9 mouse cellular contexts compared by ENCODE assay signal in the genomic region with DNA sequence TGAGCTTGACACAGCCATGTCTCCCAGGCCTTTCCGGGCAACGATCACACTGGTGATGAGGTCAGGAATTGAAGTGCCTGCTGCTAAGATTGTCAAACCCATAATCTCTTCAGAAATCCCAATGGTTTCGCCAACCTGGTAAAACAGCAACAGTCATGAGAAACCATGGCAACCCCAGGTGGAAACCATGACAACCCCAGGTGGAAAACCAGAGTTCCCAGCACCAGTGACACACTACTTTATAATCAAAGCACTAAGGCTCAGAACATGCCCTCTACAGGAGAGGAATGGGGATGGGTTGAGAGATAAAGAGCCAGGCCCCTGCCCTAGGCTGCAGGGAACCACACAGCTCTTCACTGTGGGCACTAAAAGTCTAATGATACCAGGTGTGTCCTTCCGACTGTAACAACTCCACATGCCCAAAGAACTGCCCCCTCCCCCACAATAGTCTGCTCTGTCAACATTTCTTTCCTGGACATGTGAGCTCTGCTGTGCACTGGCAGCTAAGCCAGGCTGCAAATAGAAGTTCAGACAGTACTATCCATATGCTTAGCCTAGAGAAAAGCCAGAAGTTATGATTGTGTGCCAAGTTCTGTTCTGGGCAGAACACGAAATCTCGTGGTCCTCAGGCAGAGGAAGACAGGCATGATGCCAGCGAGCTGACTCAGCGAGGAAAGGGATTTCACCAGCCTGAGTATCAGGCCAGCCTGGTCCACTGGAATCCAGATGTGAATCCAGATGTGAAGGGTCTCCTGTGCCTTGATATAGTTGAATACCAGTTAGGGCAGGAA. TPM values are rescaled to one million over a fixed set of nuclear protein-coding genes. Genes with fewer than 3 reads are reported as not detected.
DNase-seq lines count a peak whose midpoint lies in the region; ATAC-seq and TF ChIP-seq lines count a peak whose summit lies in the region.
"Had no signal": no experiment of that assay in that cellular context is flagged by ENCODE, and none has a peak within 500 bp of the region (broad histone marks: within the 10 kb centered on the region; RNA-seq: fewer than 3 reads in every experiment).

No protein-coding gene starts in this region.

- no peaks in the 10 kb centered on the region for H3K9me3 ChIP-seq in liver, embryonic 11.5 days (ENCODE audit: control insufficient read depth, low read length)
- H3K9me3 ChIP-seq in forebrain, postnatal 0 days (ENCODE audit: low read length), result no peaks in the 10 kb centered on the region
- H3K9me3 ChIP-seq in midbrain, embryonic 14.5 days (ENCODE audit: control insufficient read depth, low read length), result no peaks in the 10 kb centered on the region
- H3K9me3 ChIP-seq: limb, embryonic 12.5 days had no signal

- H3K27ac ChIP-seq in liver, adult 2 months (replicated peaks; ENCODE audit: insufficient read depth, low read depth, low read length), result no peak overlapping the region
- no peak overlapping the region for H3K27ac ChIP-seq in liver, embryonic 11.5 days (ENCODE audit: low read depth, low read length)
- H3K27ac ChIP-seq in forebrain, postnatal 0 days (ENCODE audit: low read depth, low read length), result peak overlapping the region; percentile 24
- H3K27ac ChIP-seq in midbrain, embryonic 14.5 days (replicated peaks; ENCODE audit: low read depth, low read length), result no peak overlapping the region
- H3K27ac ChIP-seq: limb, embryonic 12.5 days had no signal

- H3K4me3 ChIP-seq in liver, adult 2 months (ENCODE audit: insufficient read depth, low read depth, low read length), result no peak overlapping the region
- H3K4me3 ChIP-seq in liver, embryonic 11.5 days (ENCODE audit: low read depth, low read length), result no peak overlapping the region
- H3K4me3 ChIP-seq in forebrain, postnatal 0 days (ENCODE audit: low read depth, low read length), result no peak overlapping the region
- H3K4me3 ChIP-seq in midbrain, embryonic 14.5 days (replicated peaks; ENCODE audit: low read depth, low read length), result no peak overlapping the region
- H3K4me3 ChIP-seq: limb, embryonic 12.5 days had no signal

- H3K9ac ChIP-seq in liver, adult 2 months (ENCODE audit: low read depth, low read length), result no peak overlapping the region
- H3K9ac ChIP-seq in liver, embryonic 11.5 days (ENCODE audit: low read depth, low read length), result no peak overlapping the region
- H3K9ac ChIP-seq in forebrain, postnatal 0 days, result no peak overlapping the region
- H3K9ac ChIP-seq in midbrain, embryonic 14.5 days (replicated peaks; ENCODE audit: low read length), result no peak overlapping the region
- H3K9ac ChIP-seq: limb, embryonic 12.5 days had no signal

- peak; percentile 20 for DNase-seq in liver, adult 2 months (ENCODE audit: extremely low read depth, low read depth, low spot score)
- no peak for DNase-seq in liver, embryonic 11.5 days (ENCODE audit: low spot score)
- peak; percentile 80 to 85 for DNase-seq in adrenal gland, postnatal 36 days
- DNase-seq in forebrain, postnatal 0 days, result peak; percentile 69
- DNase-seq in layer of hippocampus, adult 8-10 months (ENCODE audit: low spot score in 2 of 2), result peak; percentile 83 to 85
- DNase-seq in lung, postnatal 36 days, result peak; percentile 51
- DNase-seq in embryo, embryonic 10.5 days (ENCODE audit: low spot score), result no peak
- no peak for DNase-seq in midbrain, embryonic 14.5 days

- WGBS in liver, adult 2 months, result 48% methylated on average over 8 of the region's 8 CpGs
- WGBS in liver, embryonic 11.5 days, result 76% methylated on average over 8 of the region's 8 CpGs
- WGBS in forebrain, postnatal 0 days, result 48% methylated on average over 8 of the region's 8 CpGs
- WGBS in midbrain, embryonic 14.5 days, result 81% methylated on average over 8 of the region's 8 CpGs

- no peaks in the 10 kb centered on the region for H3K79me2 ChIP-seq in liver, adult 2 months (ENCODE audit: control insufficient read depth, insufficient read depth, low read length)

- H3K4me1 ChIP-seq in liver, adult 2 months (ENCODE audit: control insufficient read depth, insufficient read depth, low read length), result no peaks in the 10 kb centered on the region
- H3K4me1 ChIP-seq in liver, embryonic 11.5 days (replicated peaks; ENCODE audit: control insufficient read depth, insufficient read depth, low read length), result peaks cover 5% of the 10 kb centered on the region
- peaks cover 11% of the 10 kb centered on the region; the same call in 1 of the 2 replicates for H3K4me1 ChIP-seq in forebrain, postnatal 0 days (ENCODE audit: insufficient read depth)
- H3K4me1 ChIP-seq in midbrain, embryonic 14.5 days (ENCODE audit: control insufficient read depth, insufficient read depth, low read length), result no peaks in the 10 kb centered on the region
- H3K4me1 ChIP-seq: limb, embryonic 12.5 days had no signal

- TF ChIP-seq POLR2A in liver, adult 2 months (IDR thresholded peaks at IDR 0.05; ENCODE audit: extremely low read depth, insufficient read depth, low read length), result no peak

- H3K27me3 ChIP-seq in liver, adult 2 months (ENCODE audit: control insufficient read depth, insufficient read depth, low read length), result no peaks in the 10 kb centered on the region
- H3K27me3 ChIP-seq in liver, embryonic 11.5 days (replicated peaks; ENCODE audit: control insufficient read depth, insufficient read depth, low read length), result no peaks in the 10 kb centered on the region
- H3K27me3 ChIP-seq in forebrain, postnatal 0 days (ENCODE audit: insufficient read depth, low read length), result no peaks in the 10 kb centered on the region
- no peaks in the 10 kb centered on the region for H3K27me3 ChIP-seq in midbrain, embryonic 14.5 days (ENCODE audit: control insufficient read depth, insufficient read depth, low read length)
- H3K27me3 ChIP-seq: limb, embryonic 12.5 days had no signal

- no peak for TF ChIP-seq CTCF in liver, adult 2 months (IDR thresholded peaks at IDR 0.05; ENCODE audit: low read depth, low read length)
- peak; percentile 32 for TF ChIP-seq CTCF in forebrain, postnatal 0 days (IDR thresholded peaks at IDR 0.05; ENCODE audit: low read depth)

- peaks cover under 1% of the 10 kb centered on the region; the same call in 1 of the 2 replicates for H3K36me3 ChIP-seq in liver, adult 2 months (ENCODE audit: control insufficient read depth, insufficient read depth, low read length)
- no peaks in the 10 kb centered on the region for H3K36me3 ChIP-seq in liver, embryonic 11.5 days (ENCODE audit: control insufficient read depth, insufficient read depth, low read length)
- H3K36me3 ChIP-seq in forebrain, postnatal 0 days (ENCODE audit: insufficient read depth), result no peaks in the 10 kb centered on the region; the same call in 1 of the 2 replicates
- no peaks in the 10 kb centered on the region for H3K36me3 ChIP-seq in midbrain, embryonic 14.5 days (ENCODE audit: control insufficient read depth, insufficient read depth, low read length)
- H3K36me3 ChIP-seq: limb, embryonic 12.5 days had no signal

- ATAC-seq in liver, embryonic 11.5 days (replicated peaks; ENCODE audit: low FRiP score), result no peak
- ATAC-seq in forebrain, postnatal 0 days, result peak; percentile 89
- no peak for ATAC-seq in midbrain, embryonic 14.5 days (ENCODE audit: low FRiP score, low TSS enrichment)

- no peak overlapping the region for H3K4me2 ChIP-seq in liver, embryonic 11.5 days
- no peak overlapping the region for H3K4me2 ChIP-seq in forebrain, postnatal 0 days (ENCODE audit: low read depth)
- no peak overlapping the region for H3K4me2 ChIP-seq in midbrain, embryonic 14.5 days (ENCODE audit: low read length)
- H3K4me2 ChIP-seq: limb, embryonic 12.5 days had no signal

RNA-seq across cellular contexts. Expression of gene Slc24a1, which starts 25.0 kb away (rescaled TPM):
- not detected in 2 replicates for total RNA-seq in liver, adult 2 months (2014; rRNA removed)
- polyA plus RNA-seq in liver, adult 2 months (2012; rRNA removed), result not detected in 2 replicates
- 0.04 and 0.12 TPM in 2 replicates for polyA plus RNA-seq in liver, embryonic 11.5 days (2014; fragmentation: Nextera tagmentation; extraction: Ambion mirVana)
- total RNA-seq in adrenal gland, postnatal 36 days (2021), result not detected
- 0.08 and 0.24 TPM in 2 replicates for total RNA-seq in forebrain, postnatal 0 days (2014; rRNA removed)
- polyA plus RNA-seq in forebrain, postnatal 0 days (2015; fragmentation: Nextera tagmentation; extraction: Ambion mirVana), result 0.15 and 0.34 TPM in 2 replicates
- under 1 TPM; 0.08 to 0.30 (median 0.15) TPM for total RNA-seq in layer of hippocampus, adult 8-10 months (2022)
- polyA plus RNA-seq in midbrain, embryonic 14.5 days (2014; fragmentation: Nextera tagmentation; extraction: Ambion mirVana), result 0.09 TPM in 1 of 2 replicates, not detected in the other

RNA-seq across cellular contexts. Expression of gene Ints14, which starts 34.3 kb away (rescaled TPM):
- 5.4 and 6.7 TPM in 2 replicates for total RNA-seq in liver, adult 2 months (2014; rRNA removed)
- polyA plus RNA-seq in liver, adult 2 months (2012; rRNA removed), result 4.7 and 5.7 TPM in 2 replicates
- 58.4 and 69.8 TPM in 2 replicates for polyA plus RNA-seq in liver, embryonic 11.5 days (2014; fragmentation: Nextera tagmentation; extraction: Ambion mirVana)
- total RNA-seq in adrenal gland, postnatal 36 days (2021), result 10 to 100 TPM; 24.9 to 30.3 TPM
- total RNA-seq in forebrain, postnatal 0 days (2014; rRNA removed), result 33.9 and 37.5 TPM in 2 replicates
- polyA plus RNA-seq in forebrain, postnatal 0 days (2015; fragmentation: Nextera tagmentation; extraction: Ambion mirVana), result 33.4 and 34.6 TPM in 2 replicates
- total RNA-seq in layer of hippocampus, adult 8-10 months (2022), result 10 to 100 TPM; 19.3 to 22.6 (median 20.1) TPM
- polyA plus RNA-seq in midbrain, embryonic 14.5 days (2014; fragmentation: Nextera tagmentation; extraction: Ambion mirVana), result 26.8 and 47.1 TPM in 2 replicates

Comparison
In these comparisons a context has a peak if more than half of its experiments do, and no peak if none do; other contexts are left out.
1. DNase-seq: peak in liver, adult 2 months (single experiment), adrenal gland, postnatal 36 days (2 of 2), forebrain, postnatal 0 days (single experiment), layer of hippocampus, adult 8-10 months (2 of 2) and lung, postnatal 36 days (single experiment); none in liver, embryonic 11.5 days (single experiment), embryo, embryonic 10.5 days (single experiment) and midbrain, embryonic 14.5 days (single experiment).